Mouse (Mus musculus): ENCODE measurements around the gene Sox4.

DNA sequence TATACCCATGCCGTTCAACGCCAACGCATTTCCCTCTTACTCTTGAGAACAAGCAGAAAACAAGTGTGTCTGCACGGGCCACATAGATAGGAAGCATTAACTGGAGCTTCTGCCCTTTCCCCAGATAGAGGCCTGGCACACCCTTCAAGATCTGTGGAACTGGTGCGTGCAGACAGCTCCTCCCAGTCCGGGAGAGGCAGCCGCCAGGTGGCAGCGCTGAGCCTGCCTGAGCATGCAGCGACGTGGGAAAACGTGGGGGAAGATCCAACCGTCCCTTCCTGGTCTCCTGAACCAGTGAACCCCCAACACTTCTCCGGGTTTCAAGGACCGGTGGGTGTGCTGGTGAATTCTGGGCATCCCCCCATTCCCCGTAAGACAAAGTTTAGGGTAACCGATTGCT lies 4.3 kb upstream of the Sox4 start:
- TF ChIP-seq EP300 (IDR thresholded peaks at IDR 0.05; ENCODE audit: low read depth) (no peak), CTCF (IDR thresholded peaks at IDR 0.05; ENCODE audit: low read depth) (peak; percentile 99)

Measured in liver, postnatal 0 days (tissue).